Mouse (Mus musculus): ENCODE measurements around the gene Tmco1. TPM values are rescaled to one million over a fixed set of nuclear protein-coding genes. Genes with fewer than 3 reads are reported as not detected.
A peak's percentile ranks its signal among the peaks of the same experiment; 100 is the strongest.

The Tmco1 gene
- total RNA-seq, 1 experiment = 155 TPM

GRCm38 (mm10) chr1:167374003-167374784 is 66.0 kb downstream of the Tmco1 start:
- Histone ChIP-seq H3K36me3 (ENCODE audit: control insufficient read depth, insufficient read depth, low read length, poor library complexity, severe bottlenecking) (no peaks in the 10 kb centered on the region), H3K9me3 (ENCODE audit: control insufficient read depth, insufficient read depth, low read depth, low read length) (no peaks in the 10 kb centered on the region), H3K27ac (ENCODE audit: insufficient read depth, low read depth, low read length, poor library complexity, severe bottlenecking) (no peak overlapping the region), H3K4me1 (ENCODE audit: control insufficient read depth in 2 of 2, insufficient read depth in 2 of 2, low read length in 2 of 2, poor library complexity in 1 of 2) (peaks cover 2 to 10% of the 10 kb centered on the region in 2 experiments; a peak in 1 of 4 replicates), H3K9ac (ENCODE audit: insufficient read depth, low read depth, low read length, poor library complexity, severe bottlenecking) (no peak overlapping the region), H3K4me3 (ENCODE audit: insufficient read depth in 1 of 2, low read depth in 1 of 2, low read length in 2 of 2, poor library complexity in 1 of 2, severe bottlenecking in 1 of 2) (no peak overlapping the region; a peak in 1 of 4 replicates)
- peak; percentile 86 for DNase-seq (ENCODE audit: low read depth, low spot score)
- TF ChIP-seq CHD2 (IDR thresholded peaks at IDR 0.05; ENCODE audit: low read depth, low read length) (no peak), ZC3H11A (IDR thresholded peaks at IDR 0.05; ENCODE audit: borderline replicate concordance, low read depth, low read length) (no peak), ZNF384 (IDR thresholded peaks at IDR 0.05; ENCODE audit: low read depth, low read length) (no peak), MAFK (IDR thresholded peaks at IDR 0.05; ENCODE audit: insufficient read depth, low read depth, low read length) (no peak), HCFC1 (IDR thresholded peaks at IDR 0.05; ENCODE audit: borderline replicate concordance, insufficient read depth, low read length) (no peak)
- in situ Hi-C loops (cut with MboI; ENCODE audit: low sequenced_read_pairs in 2 of 2, unreplicated experiment in 2 of 2) = no loop called here

GRCm38 (mm10) chr1:167374942-167375341 is 66.8 kb downstream of the Tmco1 start:
- Histone ChIP-seq H3K36me3 (ENCODE audit: control insufficient read depth, insufficient read depth, low read length, poor library complexity, severe bottlenecking) (no peaks in the 10 kb centered on the region), H3K9me3 (ENCODE audit: control insufficient read depth, insufficient read depth, low read depth, low read length) (no peaks in the 10 kb centered on the region), H3K4me3 (ENCODE audit: insufficient read depth in 1 of 2, low read depth in 1 of 2, low read length in 2 of 2, poor library complexity in 1 of 2, severe bottlenecking in 1 of 2) (no peak overlapping the region), H3K4me1 (ENCODE audit: control insufficient read depth in 2 of 2, insufficient read depth in 2 of 2, low read length in 2 of 2, poor library complexity in 1 of 2) (peaks cover 2 to 10% of the 10 kb centered on the region in 2 experiments; a peak in 1 of 4 replicates), H3K9ac (ENCODE audit: insufficient read depth, low read depth, low read length, poor library complexity, severe bottlenecking) (no peak overlapping the region), H3K27ac (ENCODE audit: insufficient read depth, low read depth, low read length, poor library complexity, severe bottlenecking) (no peak overlapping the region)
- in situ Hi-C loops (cut with MboI; ENCODE audit: low sequenced_read_pairs in 2 of 2, unreplicated experiment in 2 of 2) = no loop called here
- DNase-seq (ENCODE audit: low read depth, low spot score) = no peak
- TF ChIP-seq CHD2 (IDR thresholded peaks at IDR 0.05; ENCODE audit: low read depth, low read length) = no peak
- TF ChIP-seq ZC3H11A (IDR thresholded peaks at IDR 0.05; ENCODE audit: borderline replicate concordance, low read depth, low read length) = no peak
- no peak for TF ChIP-seq HCFC1 (IDR thresholded peaks at IDR 0.05; ENCODE audit: borderline replicate concordance, insufficient read depth, low read length)
- no peak for TF ChIP-seq MAFK (IDR thresholded peaks at IDR 0.05; ENCODE audit: insufficient read depth, low read depth, low read length)
- no peak for TF ChIP-seq ZNF384 (IDR thresholded peaks at IDR 0.05; ENCODE audit: low read depth, low read length)

GRCm38 (mm10) chr1:167378019-167378418 is 69.8 kb downstream of the Tmco1 start:
- Histone ChIP-seq H3K27ac (ENCODE audit: insufficient read depth, low read depth, low read length, poor library complexity, severe bottlenecking) (no peak overlapping the region), H3K36me3 (ENCODE audit: control insufficient read depth, insufficient read depth, low read length, poor library complexity, severe bottlenecking) (no peaks in the 10 kb centered on the region), H3K9me3 (ENCODE audit: control insufficient read depth, insufficient read depth, low read depth, low read length) (no peaks in the 10 kb centered on the region), H3K4me3 (ENCODE audit: insufficient read depth in 1 of 2, low read depth in 1 of 2, low read length in 2 of 2, poor library complexity in 1 of 2, severe bottlenecking in 1 of 2) (no peak overlapping the region), H3K4me1 (ENCODE audit: control insufficient read depth in 2 of 2, insufficient read depth in 2 of 2, low read length in 2 of 2, poor library complexity in 1 of 2) (peaks cover 5 to 15% of the 10 kb centered on the region in 2 experiments; a peak in 2 of 4 replicates), H3K9ac (ENCODE audit: insufficient read depth, low read depth, low read length, poor library complexity, severe bottlenecking) (no peak overlapping the region)
- no peak for TF ChIP-seq ZC3H11A (IDR thresholded peaks at IDR 0.05; ENCODE audit: borderline replicate concordance, low read depth, low read length)
- TF ChIP-seq CHD2 (IDR thresholded peaks at IDR 0.05; ENCODE audit: low read depth, low read length) = no peak
- no peak for TF ChIP-seq ZNF384 (IDR thresholded peaks at IDR 0.05; ENCODE audit: low read depth, low read length)
- TF ChIP-seq MAFK (IDR thresholded peaks at IDR 0.05; ENCODE audit: insufficient read depth, low read depth, low read length) = no peak
- no peak for TF ChIP-seq HCFC1 (IDR thresholded peaks at IDR 0.05; ENCODE audit: borderline replicate concordance, insufficient read depth, low read length)
- DNase-seq (ENCODE audit: low read depth, low spot score) = no peak
- in situ Hi-C loops (cut with MboI; ENCODE audit: low sequenced_read_pairs in 2 of 2, unreplicated experiment in 2 of 2) = no loop called here

- H3K4me3 ChIP-seq (ENCODE audit: insufficient read depth in 1 of 2, low read depth in 1 of 2, low read length in 2 of 2, poor library complexity in 1 of 2, severe bottlenecking in 1 of 2) = no peak overlapping the region
- H3K9ac ChIP-seq (ENCODE audit: insufficient read depth, low read depth, low read length, poor library complexity, severe bottlenecking) = no peak overlapping the region
- H3K36me3 ChIP-seq (ENCODE audit: control insufficient read depth, insufficient read depth, low read length, poor library complexity, severe bottlenecking) = no peaks in the 10 kb centered on the region
- H3K4me1 ChIP-seq (ENCODE audit: control insufficient read depth in 2 of 2, insufficient read depth in 2 of 2, low read length in 2 of 2, poor library complexity in 1 of 2) = peaks cover 3 to 8% of the 10 kb centered on the region in 2 experiments; a peak in 2 of 4 replicates
- DNase-seq (ENCODE audit: low read depth, low spot score) = no peak
- no peak overlapping the region for H3K27ac ChIP-seq (ENCODE audit: insufficient read depth, low read depth, low read length, poor library complexity, severe bottlenecking)
- in situ Hi-C loops (cut with MboI; ENCODE audit: low sequenced_read_pairs in 2 of 2, unreplicated experiment in 2 of 2) = no loop called here
- no peak for TF ChIP-seq CHD2 (IDR thresholded peaks at IDR 0.05; ENCODE audit: low read depth, low read length)
- no peak for TF ChIP-seq MAFK (IDR thresholded peaks at IDR 0.05; ENCODE audit: insufficient read depth, low read depth, low read length)
- H3K9me3 ChIP-seq (ENCODE audit: control insufficient read depth, insufficient read depth, low read depth, low read length) = no peaks in the 10 kb centered on the region
These were observed 71.6 kb downstream of the Tmco1 start for GRCm38 (mm10) chr1:167379751-167380150.
